Mouse (Mus musculus): ENCODE data around the gene Sfta2. TPM values are rescaled to one million over a fixed set of nuclear protein-coding genes. Genes with fewer than 3 reads are reported as not detected.

The Sfta2 gene
- polyA plus RNA-seq, 1 experiment: not detected

Other genes starting within 250 kb of the Sfta2 start
- gene H2-Q4, start 221.9 kb upstream of the Sfta2 start, polyA plus RNA-seq (2012; ENCODE audit: insufficient read depth, insufficient read length, missing spikeins): 12.3 and 19.2 TPM in 2 replicates
- gene H2-Q6, start 176.7 kb upstream of the Sfta2 start, polyA plus RNA-seq (2012; ENCODE audit: insufficient read depth, insufficient read length, missing spikeins): 6.4 and 9.4 TPM in 2 replicates
- 9.1 and 23.4 TPM in 2 replicates for gene H2-Q7, start 162.4 kb upstream of the Sfta2 start, polyA plus RNA-seq (2012; ENCODE audit: insufficient read depth, insufficient read length, missing spikeins)
- gene H2-Q10, start 131.5 kb upstream of the Sfta2 start, polyA plus RNA-seq (2012; ENCODE audit: insufficient read depth, insufficient read length, missing spikeins): 164 and 201 TPM in 2 replicates
- not detected in 2 replicates for gene Pou5f1, start 95.5 kb upstream of the Sfta2 start, polyA plus RNA-seq (2012; ENCODE audit: insufficient read depth, insufficient read length, missing spikeins)
- 1.1 and 3.6 TPM in 2 replicates for gene Tcf19, start 84.7 kb upstream of the Sfta2 start, polyA plus RNA-seq (2012; ENCODE audit: insufficient read depth, insufficient read length, missing spikeins)
- 0.88 and 2.3 TPM in 2 replicates for gene Cchcr1, start 84.4 kb upstream of the Sfta2 start, polyA plus RNA-seq (2012; ENCODE audit: insufficient read depth, insufficient read length, missing spikeins)
- gene Psors1c2, start 68.3 kb upstream of the Sfta2 start, polyA plus RNA-seq (2012; ENCODE audit: insufficient read depth, insufficient read length, missing spikeins): not detected in 2 replicates
- gene Cdsn, start 49.4 kb upstream of the Sfta2 start, polyA plus RNA-seq (2012; ENCODE audit: insufficient read depth, insufficient read length, missing spikeins): 19.7 TPM in 2 replicates
- gene 2300002M23Rik, start 34.1 kb upstream of the Sfta2 start, polyA plus RNA-seq (2012; ENCODE audit: insufficient read depth, insufficient read length, missing spikeins): not detected in 2 replicates
- gene Gm9573, start 25.1 kb downstream of the Sfta2 start, polyA plus RNA-seq (2012; ENCODE audit: insufficient read depth, insufficient read length, missing spikeins): not detected in 2 replicates
- not detected in 2 replicates for gene Mucl3, start 42.1 kb downstream of the Sfta2 start, polyA plus RNA-seq (2012; ENCODE audit: insufficient read depth, insufficient read length, missing spikeins)
- 18.1 and 18.5 TPM in 2 replicates for gene Vars2, start 66.0 kb downstream of the Sfta2 start, polyA plus RNA-seq (2012; ENCODE audit: insufficient read depth, insufficient read length, missing spikeins)
- gene Gtf2h4, start 72.2 kb downstream of the Sfta2 start, polyA plus RNA-seq (2012; ENCODE audit: insufficient read depth, insufficient read length, missing spikeins): 16.3 and 19.0 TPM in 2 replicates
- gene Ddr1, start 103.1 kb downstream of the Sfta2 start, polyA plus RNA-seq (2012; ENCODE audit: insufficient read depth, insufficient read length, missing spikeins): 4.2 and 4.5 TPM in 2 replicates
- gene Ier3, start 220.1 kb downstream of the Sfta2 start, polyA plus RNA-seq (2012; ENCODE audit: insufficient read depth, insufficient read length, missing spikeins): 19.2 and 52.4 TPM in 2 replicates
- 38.1 and 61.2 TPM in 2 replicates for gene Flot1, start 221.7 kb downstream of the Sfta2 start, polyA plus RNA-seq (2012; ENCODE audit: insufficient read depth, insufficient read length, missing spikeins)
- gene Tubb5, start 236.8 kb downstream of the Sfta2 start, polyA plus RNA-seq (2012; ENCODE audit: insufficient read depth, insufficient read length, missing spikeins): 32.5 and 58.6 TPM in 2 replicates
- 3.0 and 3.3 TPM in 2 replicates for gene Mdc1, start 240.0 kb downstream of the Sfta2 start, polyA plus RNA-seq (2012; ENCODE audit: insufficient read depth, insufficient read length, missing spikeins)

Measured in brown adipose tissue, adult 24 weeks (tissue).